9 mouse cellular contexts compared by ENCODE assay signal in the genomic region with DNA sequence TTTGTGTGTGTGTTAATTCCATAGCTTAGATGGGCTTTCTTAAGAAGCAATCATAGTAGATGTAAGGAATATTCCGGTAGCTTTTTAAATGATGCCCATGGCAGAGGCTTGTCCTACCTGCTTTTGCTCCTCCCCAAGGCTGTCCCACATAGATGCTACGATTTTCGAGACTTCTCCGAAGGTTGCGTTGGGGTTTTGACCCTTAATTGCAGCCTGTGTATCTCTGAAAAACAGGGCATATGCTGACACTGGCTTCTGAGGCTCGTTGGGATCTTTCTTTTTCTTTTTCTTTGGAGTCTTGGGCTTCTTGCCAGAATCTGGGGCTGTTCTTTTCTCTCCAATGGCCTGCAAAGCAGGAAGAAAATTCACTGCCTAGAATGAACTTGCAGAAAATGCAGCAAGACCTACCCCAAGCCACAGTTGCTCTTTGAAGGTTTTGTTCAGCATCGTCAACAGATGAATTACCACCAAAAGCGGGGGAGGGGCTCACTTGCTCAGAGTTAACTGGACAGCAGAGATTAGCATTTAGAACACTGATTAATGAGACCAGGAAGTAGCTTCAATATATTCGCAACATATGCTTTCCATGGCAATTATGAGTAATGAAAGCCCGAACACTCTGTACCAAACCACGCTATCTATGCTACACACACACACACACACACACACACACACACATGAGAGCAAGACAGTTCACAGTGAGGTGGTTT.
DNase-seq lines count a peak whose midpoint lies in the region; ATAC-seq and TF ChIP-seq lines count a peak whose summit lies in the region.
"Had no signal": no experiment of that assay in that cellular context is flagged by ENCODE, and none has a peak within 500 bp of the region (broad histone marks: within the 10 kb centered on the region; RNA-seq: fewer than 3 reads in every experiment).

No protein-coding gene starts in this region.

- H3K4me3 ChIP-seq in kidney, postnatal 0 days (replicated peaks; ENCODE audit: low read depth, low read length) = no peak overlapping the region
- no peak overlapping the region for H3K4me3 ChIP-seq in forebrain, postnatal 0 days (ENCODE audit: low read depth, low read length)
- no peak overlapping the region for H3K4me3 ChIP-seq in midbrain, embryonic 16.5 days (ENCODE audit: low read depth, low read length)
- no peak overlapping the region for H3K4me3 ChIP-seq in intestine, embryonic 16.5 days (ENCODE audit: low read length)

- H3K4me2 ChIP-seq in kidney, postnatal 0 days (ENCODE audit: low read length) = no peak overlapping the region
- no peak overlapping the region; the same call in 1 of the 2 replicates for H3K4me2 ChIP-seq in forebrain, postnatal 0 days (ENCODE audit: low read depth)
- H3K4me2 ChIP-seq in midbrain, embryonic 16.5 days (ENCODE audit: low read length) = no peak overlapping the region; the same call in 1 of the 2 replicates
- no peak overlapping the region for H3K4me2 ChIP-seq in intestine, embryonic 16.5 days (ENCODE audit: low read depth, low read length)
- H3K4me2 ChIP-seq: liver, embryonic 11.5 days had no signal

- ATAC-seq in kidney, postnatal 0 days (replicated peaks; ENCODE audit: low FRiP score, low read depth) = no peak
- ATAC-seq in forebrain, postnatal 0 days = no peak; the same call in 1 of the 2 replicates
- ATAC-seq in midbrain, embryonic 16.5 days = 0 out of 2 replicates have a peak, but pooled peaks have one; percentile 47
- no peak for ATAC-seq in granulocyte monocyte progenitor cell, adult 5-6 weeks (replicated peaks; ENCODE audit: poor library complexity, severe bottlenecking)
- no peak for ATAC-seq in intestine, embryonic 16.5 days

- no peaks in the 10 kb centered on the region for H3K9me3 ChIP-seq in kidney, postnatal 0 days (replicated peaks; ENCODE audit: low read length)
- no peaks in the 10 kb centered on the region for H3K9me3 ChIP-seq in forebrain, postnatal 0 days (ENCODE audit: low read length)
- no peaks in the 10 kb centered on the region for H3K9me3 ChIP-seq in midbrain, embryonic 16.5 days (replicated peaks; ENCODE audit: control insufficient read depth, low read length, poor library complexity, severe bottlenecking)
- no peaks in the 10 kb centered on the region for H3K9me3 ChIP-seq in intestine, embryonic 16.5 days (ENCODE audit: control insufficient read depth, low read length)

- DNase-seq in kidney, postnatal 0 days (ENCODE audit: low spot score) = peak; percentile 66
- DNase-seq in kidney, adult 11 months = no peak
- peak; percentile 67 for DNase-seq in embryo, embryonic 10.5 days (ENCODE audit: low spot score)
- DNase-seq in forebrain, postnatal 0 days = peak; percentile 65
- no peak for DNase-seq in cerebellum, postnatal 14 days

- H3K27me3 ChIP-seq in kidney, postnatal 0 days (ENCODE audit: insufficient read depth, low read length) = no peaks in the 10 kb centered on the region
- no peaks in the 10 kb centered on the region for H3K27me3 ChIP-seq in forebrain, postnatal 0 days (ENCODE audit: insufficient read depth, low read length)
- H3K27me3 ChIP-seq in midbrain, embryonic 16.5 days (ENCODE audit: control insufficient read depth, insufficient read depth, low read depth, low read length) = no peaks in the 10 kb centered on the region
- no peaks in the 10 kb centered on the region for H3K27me3 ChIP-seq in intestine, embryonic 16.5 days (replicated peaks; ENCODE audit: control insufficient read depth, insufficient read depth, low read length)

- H3K9ac ChIP-seq in kidney, postnatal 0 days (ENCODE audit: low read depth, low read length) = no peak overlapping the region
- no peak overlapping the region for H3K9ac ChIP-seq in forebrain, postnatal 0 days
- no peak overlapping the region for H3K9ac ChIP-seq in midbrain, embryonic 16.5 days (ENCODE audit: low read depth, low read length)
- no peak overlapping the region for H3K9ac ChIP-seq in intestine, embryonic 16.5 days (ENCODE audit: low read depth, low read length)

- H3K4me1 ChIP-seq in kidney, postnatal 0 days (replicated peaks; ENCODE audit: insufficient read depth, low read length) = no peaks in the 10 kb centered on the region
- H3K4me1 ChIP-seq in forebrain, postnatal 0 days (ENCODE audit: insufficient read depth) = no peaks in the 10 kb centered on the region
- H3K4me1 ChIP-seq in midbrain, embryonic 16.5 days (ENCODE audit: control insufficient read depth, insufficient read depth, low read length) = peaks cover 20% of the 10 kb centered on the region
- H3K4me1 ChIP-seq in intestine, embryonic 16.5 days (ENCODE audit: control insufficient read depth, insufficient read depth, low read length) = peaks cover 4% of the 10 kb centered on the region; the same call in 1 of the 2 replicates

- TF ChIP-seq CTCF in kidney, postnatal 0 days (IDR thresholded peaks at IDR 0.05; ENCODE audit: low read depth) = no peak
- no peak for TF ChIP-seq CTCF in forebrain, postnatal 0 days (IDR thresholded peaks at IDR 0.05; ENCODE audit: low read depth)

- 59% methylated on average over 11 of the region's 11 CpGs for WGBS in kidney, postnatal 0 days
- 14% methylated on average over 11 of the region's 11 CpGs for WGBS in forebrain, postnatal 0 days
- WGBS in midbrain, embryonic 16.5 days = 20% methylated on average over 11 of the region's 11 CpGs
- WGBS in intestine, embryonic 16.5 days = 69% methylated on average over 11 of the region's 11 CpGs

- H3K36me3 ChIP-seq in kidney, postnatal 0 days (ENCODE audit: insufficient read depth, low read length) = no peaks in the 10 kb centered on the region; the same call in 1 of the 2 replicates
- peaks cover 4% of the 10 kb centered on the region; the same call in 1 of the 2 replicates for H3K36me3 ChIP-seq in forebrain, postnatal 0 days (ENCODE audit: insufficient read depth)
- peaks cover 11% of the 10 kb centered on the region for H3K36me3 ChIP-seq in midbrain, embryonic 16.5 days (ENCODE audit: control insufficient read depth, insufficient read depth, low read length)
- no peaks in the 10 kb centered on the region for H3K36me3 ChIP-seq in intestine, embryonic 16.5 days (ENCODE audit: control insufficient read depth, insufficient read depth, low read length)

- no peak overlapping the region for H3K27ac ChIP-seq in kidney, postnatal 0 days
- H3K27ac ChIP-seq in forebrain, postnatal 0 days (ENCODE audit: low read depth, low read length) = no peak overlapping the region
- H3K27ac ChIP-seq in midbrain, embryonic 16.5 days (ENCODE audit: low read length) = peak overlapping the region; percentile 74
- no peak overlapping the region for H3K27ac ChIP-seq in intestine, embryonic 16.5 days (ENCODE audit: low read length)

Comparison
In these comparisons a context has a peak if more than half of its experiments do, and no peak if none do; other contexts are left out.
1. DNase-seq: peak in kidney, postnatal 0 days (single experiment), embryo, embryonic 10.5 days (single experiment) and forebrain, postnatal 0 days (single experiment); none in kidney, adult 11 months (single experiment) and cerebellum, postnatal 14 days (0 of 2).